Mouse (Mus musculus) activated CD4-positive, CD25-positive, alpha-beta regulatory T cell, adult 4 months (primary cell): ENCODE data around the gene Acer2. TPM values are rescaled to one million over a fixed set of nuclear protein-coding genes. Genes with fewer than 3 reads are reported as not detected.

Experiments
- ATAC-seq: one replicate; pipeline ENCODE4 v1.8.0; 2017
- polyA plus RNA-seq, 2 experiments: library from polyadenylated mRNA; unstranded; fragments of 100-300 nt; shearing (Covaris generic); gene quantifications; one replicate each; pipeline ENCODE4 v1.2.1; 2017

The Acer2 gene
- polyA plus RNA-seq, 2 experiments from 2014 or later = 5.8 to 6.4 TPM

GRCm38 (mm10) chr4:86887879-86888278 is 13.7 kb downstream of the Acer2 start:
- ATAC-seq = no peak

GRCm38 (mm10) chr4:86897411-86897810 is 23.2 kb downstream of the Acer2 start:
- ATAC-seq = no peak

- ATAC-seq = no peak
Observed at GRCm38 (mm10) chr4:86898791-86899474, 24.7 kb downstream of the Acer2 start.

GRCm38 (mm10) chr4:86902351-86902750 is 28.2 kb downstream of the Acer2 start:
- no peak for ATAC-seq

- no peak for ATAC-seq
Observed at GRCm38 (mm10) chr4:86904969-86905368, 30.8 kb downstream of the Acer2 start.

GRCm38 (mm10) chr4:86905869-86906268 is 31.7 kb downstream of the Acer2 start:
- no peak for ATAC-seq

GRCm38 (mm10) chr4:86911576-86912341 is 37.6 kb downstream of the Acer2 start:
- no peak for ATAC-seq

GRCm38 (mm10) chr4:86912757-86913156 is 38.6 kb downstream of the Acer2 start:
- ATAC-seq = no peak

- ATAC-seq = no peak
Observed at GRCm38 (mm10) chr4:86916062-86916461, 41.9 kb downstream of the Acer2 start.

- no peak for ATAC-seq
Observed at GRCm38 (mm10) chr4:86923476-86924055, 49.4 kb downstream of the Acer2 start.

- ATAC-seq = peak; percentile 83
Observed at GRCm38 (mm10) chr4:86924804-86925458, 50.7 kb downstream of the Acer2 start.

GRCm38 (mm10) chr4:86926997-86927396 is 52.8 kb downstream of the Acer2 start:
- no peak for ATAC-seq

- no peak for ATAC-seq
Observed at GRCm38 (mm10) chr4:86930101-86930635, 56.0 kb downstream of the Acer2 start.

- ATAC-seq = no peak
Observed at GRCm38 (mm10) chr4:86930636-86931456, 56.6 kb downstream of the Acer2 start.

GRCm38 (mm10) chr4:86933026-86933425 is 58.8 kb downstream of the Acer2 start:
- no peak for ATAC-seq

- no peak for ATAC-seq
Observed at GRCm38 (mm10) chr4:86936217-86936616, 62.0 kb downstream of the Acer2 start.

- ATAC-seq = no peak
Observed at GRCm38 (mm10) chr4:86936706-86937105, 62.5 kb downstream of the Acer2 start.

GRCm38 (mm10) chr4:86942656-86943055 is 68.5 kb downstream of the Acer2 start:
- no peak for ATAC-seq

GRCm38 (mm10) chr4:86943296-86943695 is 69.1 kb downstream of the Acer2 start:
- ATAC-seq = no peak

GRCm38 (mm10) chr4:86948794-86949193 is 74.6 kb downstream of the Acer2 start:
- ATAC-seq = no peak

GRCm38 (mm10) chr4:86953519-86953918 is 79.3 kb downstream of the Acer2 start:
- ATAC-seq = no peak

- no peak for ATAC-seq
Observed at GRCm38 (mm10) chr4:86955448-86955847, 81.3 kb downstream of the Acer2 start.
